Mouse (Mus musculus) liver, adult 10 weeks (tissue): Measurements from ENCODE around the gene Fam205a3. TPM values are rescaled to one million over a fixed set of nuclear protein-coding genes. Genes with fewer than 3 reads are reported as not detected.

ENCODE experiments used
- polyA plus RNA-seq: library from polyadenylated mRNA; stranded (reverse); fragments of 350-450 nt; fragmentation: Illumina TruSeq; extraction: RNeasy Lipid Tissue Mini Kit (QIAGEN cat#74804); gene quantifications from one replicate; pipeline ENCODE4 v1.2.3, GENCODE M21; 2014; ENCODE audit warnings: low read depth, low replicate concordance

Gene Fam205a3
- not detected for polyA plus RNA-seq

GRCm38 (mm10) chr4:42318034-42318433, at the start of gene Fam205a3:
Fam205a3 (plus strand) TSS chr4:42318334.

DNA sequence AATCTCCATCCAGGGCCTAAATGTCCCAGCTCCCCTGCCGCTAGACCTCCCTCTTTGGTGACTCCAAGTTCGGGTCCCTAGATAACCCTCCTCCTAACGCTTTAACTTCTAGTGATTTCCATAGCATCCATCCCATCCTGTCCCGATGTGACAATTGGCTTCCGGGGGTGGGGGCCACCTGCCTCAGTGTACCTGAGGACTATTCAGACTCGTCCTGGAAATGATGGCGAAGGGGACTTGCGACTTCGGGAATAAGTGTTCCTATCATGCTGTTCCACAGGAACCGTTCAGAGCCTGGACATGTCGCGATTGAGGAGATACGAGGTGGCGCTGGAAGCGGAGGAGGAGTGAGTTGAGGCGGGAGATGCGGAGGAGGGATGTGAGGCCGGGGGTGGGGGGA, 24.2 kb upstream of the Fam205a3 start, which contains the start of gene Gm21953:
Gm21953 (plus strand) TSS at position 301 of the 400 bp plus-strand sequence.

Other genes with a start within 250 kb of the Fam205a3 start
- not detected for gene Gm3893, start 227.1 kb upstream of the Fam205a3 start, polyA plus RNA-seq
- not detected for gene Gm13304, start 203.5 kb upstream of the Fam205a3 start, polyA plus RNA-seq
- not detected for gene Gm13306, start 164.9 kb upstream of the Fam205a3 start, polyA plus RNA-seq
- gene Gm13305, start 149.7 kb upstream of the Fam205a3 start, polyA plus RNA-seq, result not detected
- 0.37 TPM for gene Gm10600, start 77.7 kb upstream of the Fam205a3 start, polyA plus RNA-seq
- not detected for gene Ccl21b, start 62.6 kb upstream of the Fam205a3 start, polyA plus RNA-seq
- gene Gm21953, start 24.1 kb upstream of the Fam205a3 start, polyA plus RNA-seq, result not detected
- gene Gm21586, start 121.0 kb downstream of the Fam205a3 start, polyA plus RNA-seq, result not detected
- not detected for gene Gm2163, start 148.4 kb downstream of the Fam205a3 start, polyA plus RNA-seq
- not detected for gene Fam205a2, start 209.8 kb downstream of the Fam205a3 start, polyA plus RNA-seq